In the genomic region with DNA sequence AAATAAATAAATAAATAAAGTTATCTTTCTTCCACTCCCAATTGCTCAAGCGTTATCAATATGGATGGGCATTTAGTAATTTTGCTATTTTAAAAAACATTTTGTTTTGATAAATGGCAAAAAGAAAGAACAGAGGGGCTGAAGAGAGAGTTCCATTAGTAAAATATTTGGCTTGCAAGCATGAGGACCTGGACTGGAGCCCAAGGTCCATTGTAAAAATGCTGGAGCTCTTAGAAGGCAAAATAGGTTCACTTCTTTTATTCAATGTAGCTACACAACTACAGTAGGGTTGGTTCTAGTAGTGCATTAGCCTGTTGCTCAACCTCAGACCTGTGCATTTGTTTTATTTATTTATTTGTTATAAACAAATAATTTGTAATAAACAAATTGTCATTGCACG, we compare ENCODE assay signal across 21 mouse cellular contexts.
"Had no signal": no experiment of that assay in that cellular context is flagged by ENCODE, and none has a peak within 500 bp of the region (broad histone marks: within the 10 kb centered on the region; RNA-seq: fewer than 3 reads in every experiment).

No protein-coding gene starts in this region.

- H3K4me3 ChIP-seq: layer of hippocampus, adult 2 months; left cerebral cortex, adult 2 months; liver, embryonic 13.5 days; megakaryocyte, embryonic 14.5 days; midbrain, embryonic 10.5 days; midbrain, embryonic 13.5 days; myocyte; neural tube, embryonic 13.5 days had no signal

- H3K27me3 ChIP-seq: liver, embryonic 13.5 days; megakaryocyte, embryonic 14.5 days; midbrain, embryonic 13.5 days; neural tube, embryonic 13.5 days had no signal

- H3K9me3 ChIP-seq: liver, embryonic 13.5 days; megakaryocyte, embryonic 14.5 days; midbrain, embryonic 10.5 days; midbrain, embryonic 13.5 days; neural tube, embryonic 13.5 days had no signal

- H3K27ac ChIP-seq: kidney, postnatal 0 days; layer of hippocampus, adult 2 months; left cerebral cortex, adult 2 months; liver, embryonic 13.5 days; midbrain, embryonic 10.5 days; midbrain, embryonic 13.5 days; neural tube, embryonic 13.5 days; stomach, postnatal 0 days had no signal

- DNase-seq: kidney, adult 2 months; kidney, postnatal 25 days; layer of hippocampus, adult 9-11 months; layer of hippocampus, postnatal 36 days; liver, embryonic 13.5 days; lung, adult 2 months; lung, postnatal 36 days; right cerebral cortex, adult 18-20 months; right cerebral cortex, postnatal 14 days; right cerebral cortex, postnatal 4 days; thymus, adult 18-20 months; thymus, postnatal 36 days had no signal

- H3K4me1 ChIP-seq: liver, embryonic 13.5 days; megakaryocyte, embryonic 14.5 days; midbrain, embryonic 10.5 days; midbrain, embryonic 13.5 days; neural tube, embryonic 13.5 days had no signal

- H3K36me3 ChIP-seq: liver, embryonic 13.5 days; midbrain, embryonic 10.5 days; midbrain, embryonic 13.5 days; neural tube, embryonic 13.5 days had no signal
